Mouse (Mus musculus): Measurements from ENCODE around the gene Grk5. TPM values are rescaled to one million over a fixed set of nuclear protein-coding genes. Genes with fewer than 3 reads are reported as not detected.

Grk5 gene
- polyA plus RNA-seq, 1 experiment from 2014 or later = 3.3 TPM

DNA sequence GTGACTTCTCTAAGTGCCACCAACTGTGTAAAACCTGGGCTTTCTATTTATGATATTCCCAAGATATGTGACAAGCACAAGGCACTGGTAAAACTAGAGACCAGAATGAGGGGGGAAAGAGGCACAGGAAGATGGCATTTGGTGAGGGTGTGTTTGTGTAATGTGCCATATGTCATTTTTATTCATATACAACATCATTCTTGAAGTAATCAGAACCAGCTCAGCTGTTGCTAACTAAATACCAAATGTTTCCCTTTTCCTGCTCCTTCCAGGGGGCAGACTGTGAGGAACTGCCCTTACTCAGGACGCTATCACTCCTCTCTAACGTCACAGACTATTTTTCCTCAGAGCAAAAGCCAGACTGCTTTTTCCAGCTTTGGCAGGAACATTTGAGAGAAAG lies 132.0 kb downstream of the Grk5 start:
- no peak overlapping the region for H3K27ac ChIP-seq (ENCODE audit: low read depth, low read length)
- WGBS = 79% methylated on average over 2 of the region's 2 CpGs

DNA sequence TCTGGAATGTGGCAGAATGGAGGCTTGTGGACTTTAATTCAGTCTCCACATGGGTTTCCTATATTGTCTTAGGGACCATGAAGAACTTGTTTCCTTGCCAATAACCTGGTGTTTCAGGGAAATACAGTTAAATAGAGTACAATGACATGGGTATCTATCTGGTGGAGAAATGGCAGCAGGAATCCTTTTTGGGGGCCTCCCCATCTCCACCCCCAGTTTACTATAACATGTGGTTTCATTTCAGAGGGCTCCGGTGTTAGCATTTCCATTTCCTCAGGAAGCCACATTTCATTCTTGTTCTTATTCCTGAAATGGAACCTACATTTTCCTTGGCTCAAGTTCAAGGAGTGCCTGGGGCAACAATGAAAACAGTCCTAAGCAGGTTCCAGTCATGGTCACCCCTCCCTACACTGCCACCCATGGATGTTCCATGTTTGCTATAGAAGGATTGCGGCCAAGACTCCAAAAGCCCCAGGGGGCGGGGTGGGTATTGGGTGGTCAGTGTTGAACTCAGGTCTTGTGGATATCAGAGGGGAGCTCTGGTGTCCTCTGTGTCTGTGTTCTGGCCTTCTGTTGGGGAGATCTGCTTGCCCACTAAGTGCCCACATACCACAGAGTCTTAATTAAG lies 132.5 kb downstream of the Grk5 start:
- no peak for ATAC-seq (ENCODE audit: low read depth)
- Histone ChIP-seq H3K27me3 (ENCODE audit: control insufficient read depth, insufficient read depth, low read length) (no peaks in the 10 kb centered on the region), H3K9ac (replicated peaks; ENCODE audit: low read depth, low read length) (no peak overlapping the region), H3K4me3 (ENCODE audit: low read depth, low read length) (no peak overlapping the region), H3K9me3 (ENCODE audit: control insufficient read depth, low read length) (no peaks in the 10 kb centered on the region), H3K36me3 (ENCODE audit: control insufficient read depth, insufficient read depth, low read length) (no peaks in the 10 kb centered on the region), H3K27ac (ENCODE audit: low read depth, low read length) (no peak overlapping the region), H3K4me1 (ENCODE audit: control insufficient read depth, insufficient read depth, low read length) (no peaks in the 10 kb centered on the region), H3K4me2 (ENCODE audit: low read depth, low read length) (no peak overlapping the region)
- 84% methylated on average over 3 of the region's 3 CpGs for WGBS

More for the DNA sequence above, 132.0 kb downstream of the Grk5 start:
- H3K4me3 ChIP-seq (ENCODE audit: low read depth, low read length) = no peak overlapping the region
- no peaks in the 10 kb centered on the region for H3K9me3 ChIP-seq (ENCODE audit: control insufficient read depth, low read length)
- H3K9ac ChIP-seq (replicated peaks; ENCODE audit: low read depth, low read length) = no peak overlapping the region
- no peaks in the 10 kb centered on the region for H3K27me3 ChIP-seq (ENCODE audit: control insufficient read depth, insufficient read depth, low read length)
- H3K36me3 ChIP-seq (ENCODE audit: control insufficient read depth, insufficient read depth, low read length) = no peaks in the 10 kb centered on the region
- no peak for ATAC-seq (ENCODE audit: low read depth)
- no peaks in the 10 kb centered on the region for H3K4me1 ChIP-seq (ENCODE audit: control insufficient read depth, insufficient read depth, low read length)
- no peak overlapping the region for H3K4me2 ChIP-seq (ENCODE audit: low read depth, low read length)

DNA sequence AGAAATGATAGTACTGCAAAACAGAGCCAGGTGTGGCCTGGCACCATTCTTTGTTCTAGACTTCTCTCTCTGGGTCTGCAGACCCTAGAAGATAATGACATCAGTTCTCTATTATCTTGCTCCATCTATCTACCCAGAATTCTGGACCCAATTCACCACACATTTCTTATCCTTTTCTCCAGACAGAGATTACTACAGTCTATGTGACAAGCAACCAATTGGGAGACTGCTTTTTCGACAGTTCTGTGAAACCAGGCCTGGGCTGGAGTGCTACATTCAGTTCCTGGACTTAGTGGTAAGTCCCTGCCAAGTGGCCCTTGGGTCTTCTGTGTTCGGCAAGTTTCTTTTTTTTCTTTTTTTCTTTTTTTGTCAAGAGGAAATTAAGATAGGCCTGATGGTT lies 142.0 kb downstream of the Grk5 start:
- no peak for ATAC-seq (ENCODE audit: low read depth)
- H3K36me3 ChIP-seq (ENCODE audit: control insufficient read depth, insufficient read depth, low read length) = no peaks in the 10 kb centered on the region
- H3K4me3 ChIP-seq (ENCODE audit: low read depth, low read length) = no peak overlapping the region
- H3K27me3 ChIP-seq (ENCODE audit: control insufficient read depth, insufficient read depth, low read length) = no peaks in the 10 kb centered on the region
- no peaks in the 10 kb centered on the region for H3K4me1 ChIP-seq (ENCODE audit: control insufficient read depth, insufficient read depth, low read length)
- H3K9ac ChIP-seq (replicated peaks; ENCODE audit: low read depth, low read length) = no peak overlapping the region
- WGBS = 88% methylated on average over 2 of the region's 2 CpGs
- H3K27ac ChIP-seq (ENCODE audit: low read depth, low read length) = no peak overlapping the region
- no peak overlapping the region for H3K4me2 ChIP-seq (ENCODE audit: low read depth, low read length)
- no peaks in the 10 kb centered on the region for H3K9me3 ChIP-seq (ENCODE audit: control insufficient read depth, low read length)

DNA sequence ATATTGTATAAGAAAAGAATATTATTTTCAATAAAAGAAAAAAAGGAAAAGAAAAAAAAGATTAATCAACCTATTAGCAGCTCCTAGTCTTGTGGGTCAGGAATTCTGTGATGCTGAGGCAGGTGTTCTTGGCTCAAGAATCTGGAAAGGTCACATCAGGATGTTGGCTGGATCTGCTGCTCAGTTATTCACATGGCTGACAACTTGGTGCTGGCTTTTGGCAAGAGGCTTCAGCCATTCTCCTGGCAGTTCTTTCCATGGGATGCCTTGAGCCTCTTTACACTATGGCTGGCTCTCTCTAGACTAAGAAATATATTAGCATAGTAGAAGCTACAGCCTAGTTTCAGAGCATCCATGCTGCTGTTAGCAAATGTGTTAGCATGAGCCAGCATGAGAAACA lies 149.6 kb downstream of the Grk5 start:
- ATAC-seq (ENCODE audit: low read depth) = no peak
- no peak overlapping the region for H3K4me2 ChIP-seq (ENCODE audit: low read depth, low read length)

DNA sequence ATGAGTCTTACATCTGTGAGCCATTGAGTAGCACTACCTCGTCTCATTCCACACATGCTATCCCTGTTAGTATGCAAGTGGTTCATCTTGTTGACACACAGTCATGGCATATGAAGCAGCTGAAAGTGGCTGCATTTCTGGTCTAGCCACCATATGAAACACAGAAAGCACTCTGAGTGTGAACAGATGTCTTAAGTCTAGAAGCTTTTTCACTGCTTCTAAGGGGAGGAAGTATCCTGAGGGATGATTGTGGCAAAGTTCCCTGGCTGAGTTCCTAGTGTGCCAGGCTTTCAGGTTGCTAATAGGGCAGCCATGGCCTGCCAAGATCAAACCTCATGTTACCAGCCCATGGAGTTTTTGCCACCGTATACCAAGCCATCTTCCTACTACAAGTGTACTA lies 159.1 kb downstream of the Grk5 start:
- Histone ChIP-seq H3K9ac (replicated peaks; ENCODE audit: low read depth, low read length) (no peak overlapping the region), H3K27me3 (ENCODE audit: control insufficient read depth, insufficient read depth, low read length) (no peaks in the 10 kb centered on the region), H3K4me2 (ENCODE audit: low read depth, low read length) (no peak overlapping the region), H3K27ac (ENCODE audit: low read depth, low read length) (no peak overlapping the region), H3K4me3 (ENCODE audit: low read depth, low read length) (no peak overlapping the region), H3K4me1 (ENCODE audit: control insufficient read depth, insufficient read depth, low read length) (no peaks in the 10 kb centered on the region), H3K9me3 (ENCODE audit: control insufficient read depth, low read length) (no peaks in the 10 kb centered on the region), H3K36me3 (ENCODE audit: control insufficient read depth, insufficient read depth, low read length) (no peaks in the 10 kb centered on the region)
- ATAC-seq (ENCODE audit: low read depth) = no peak
- WGBS = 86% methylated on average over 2 of the region's 2 CpGs

More for the DNA sequence above, 149.6 kb downstream of the Grk5 start:
- no peaks in the 10 kb centered on the region for H3K27me3 ChIP-seq (ENCODE audit: control insufficient read depth, insufficient read depth, low read length)
- no peak overlapping the region for H3K4me3 ChIP-seq (ENCODE audit: low read depth, low read length)
- no peaks in the 10 kb centered on the region for H3K36me3 ChIP-seq (ENCODE audit: control insufficient read depth, insufficient read depth, low read length)
- no peak overlapping the region for H3K9ac ChIP-seq (replicated peaks; ENCODE audit: low read depth, low read length)
- H3K27ac ChIP-seq (ENCODE audit: low read depth, low read length) = no peak overlapping the region
- no peaks in the 10 kb centered on the region for H3K9me3 ChIP-seq (ENCODE audit: control insufficient read depth, low read length)
- H3K4me1 ChIP-seq (ENCODE audit: control insufficient read depth, insufficient read depth, low read length) = no peaks in the 10 kb centered on the region

DNA sequence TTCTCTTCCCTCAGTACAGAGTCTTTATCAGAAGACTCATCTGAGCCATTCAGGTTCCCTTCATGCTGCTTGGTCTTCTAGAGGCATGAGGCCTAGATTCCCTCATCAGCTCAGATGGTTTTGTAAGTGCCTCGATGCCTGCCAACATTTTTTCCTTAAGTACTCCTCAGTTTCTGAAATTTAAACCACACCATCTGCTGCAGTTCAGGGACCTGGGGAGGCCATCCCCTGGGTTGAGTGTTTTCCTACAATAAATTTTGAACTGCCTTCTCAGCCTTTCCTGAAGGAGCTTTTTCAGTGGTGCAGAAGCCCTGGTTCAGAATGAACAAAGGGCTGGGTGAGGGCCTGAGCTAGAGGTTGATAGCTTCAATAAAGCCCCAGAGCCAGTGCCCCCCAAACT lies 159.9 kb downstream of the Grk5 start:
- no peak overlapping the region for H3K9ac ChIP-seq (replicated peaks; ENCODE audit: low read depth, low read length)
- no peaks in the 10 kb centered on the region for H3K4me1 ChIP-seq (ENCODE audit: control insufficient read depth, insufficient read depth, low read length)
- no peak overlapping the region for H3K4me3 ChIP-seq (ENCODE audit: low read depth, low read length)
- no peak for ATAC-seq (ENCODE audit: low read depth)
- H3K27me3 ChIP-seq (ENCODE audit: control insufficient read depth, insufficient read depth, low read length) = no peaks in the 10 kb centered on the region
- no peak overlapping the region for H3K4me2 ChIP-seq (ENCODE audit: low read depth, low read length)
- H3K9me3 ChIP-seq (ENCODE audit: control insufficient read depth, low read length) = no peaks in the 10 kb centered on the region
- H3K27ac ChIP-seq (ENCODE audit: low read depth, low read length) = no peak overlapping the region
- no peaks in the 10 kb centered on the region for H3K36me3 ChIP-seq (ENCODE audit: control insufficient read depth, insufficient read depth, low read length)
- 89% methylated on average over 1 of the region's 1 CpGs for WGBS

DNA sequence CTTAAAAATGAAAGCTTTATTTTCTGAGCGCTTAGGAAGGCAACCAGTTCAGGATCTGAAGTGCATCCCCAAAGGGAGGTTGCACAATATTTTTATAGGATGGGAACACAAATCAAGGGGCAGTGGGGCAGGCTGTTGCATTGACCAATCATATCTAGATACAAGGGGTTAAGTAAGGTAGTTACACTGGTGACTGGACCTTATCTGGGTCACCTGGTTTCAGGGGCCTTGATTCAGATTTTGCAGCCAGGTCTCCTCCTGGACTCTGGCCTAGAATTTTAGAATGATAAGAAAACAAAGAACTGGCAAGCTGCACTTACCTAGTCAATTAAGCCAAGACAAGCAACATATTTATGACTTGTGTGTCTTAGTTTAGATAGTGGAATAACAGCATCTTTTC lies 161.6 kb downstream of the Grk5 start:
- H3K9ac ChIP-seq (replicated peaks; ENCODE audit: low read depth, low read length) = no peak overlapping the region
- 93% methylated on average over 1 of the region's 1 CpGs for WGBS

DNA sequence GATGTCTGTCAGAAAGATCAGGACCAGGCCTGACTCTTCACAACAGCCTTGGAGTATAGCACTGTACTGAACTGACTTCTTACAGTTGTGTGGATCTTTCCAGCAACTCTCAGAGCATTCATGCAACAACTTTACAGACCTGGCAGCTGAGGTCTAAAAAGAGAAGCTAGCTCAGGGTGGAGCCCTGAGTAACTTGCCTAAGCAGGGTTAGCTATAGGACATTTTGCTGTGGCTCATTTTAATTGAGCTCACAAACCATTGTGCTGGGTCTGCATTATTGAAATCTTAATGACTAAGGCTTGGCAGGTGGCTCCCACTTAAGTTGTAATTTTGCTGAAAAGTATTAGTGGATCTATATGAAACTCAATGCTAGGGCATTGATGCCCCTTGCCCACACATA lies 162.5 kb downstream of the Grk5 start:
- ATAC-seq (ENCODE audit: low read depth) = no peak
- no peaks in the 10 kb centered on the region for H3K9me3 ChIP-seq (ENCODE audit: control insufficient read depth, low read length)
- H3K27ac ChIP-seq (ENCODE audit: low read depth, low read length) = no peak overlapping the region
- H3K36me3 ChIP-seq (ENCODE audit: control insufficient read depth, insufficient read depth, low read length) = no peaks in the 10 kb centered on the region
- H3K4me3 ChIP-seq (ENCODE audit: low read depth, low read length) = no peak overlapping the region
- H3K4me1 ChIP-seq (ENCODE audit: control insufficient read depth, insufficient read depth, low read length) = no peaks in the 10 kb centered on the region
- no peak overlapping the region for H3K9ac ChIP-seq (replicated peaks; ENCODE audit: low read depth, low read length)
- no peaks in the 10 kb centered on the region for H3K27me3 ChIP-seq (ENCODE audit: control insufficient read depth, insufficient read depth, low read length)
- no peak overlapping the region for H3K4me2 ChIP-seq (ENCODE audit: low read depth, low read length)

More for the DNA sequence above, 161.6 kb downstream of the Grk5 start:
- ATAC-seq (ENCODE audit: low read depth) = no peak
- Histone ChIP-seq H3K4me1 (ENCODE audit: control insufficient read depth, insufficient read depth, low read length) (no peaks in the 10 kb centered on the region), H3K4me3 (ENCODE audit: low read depth, low read length) (no peak overlapping the region), H3K27ac (ENCODE audit: low read depth, low read length) (no peak overlapping the region), H3K9me3 (ENCODE audit: control insufficient read depth, low read length) (no peaks in the 10 kb centered on the region), H3K4me2 (ENCODE audit: low read depth, low read length) (no peak overlapping the region), H3K36me3 (ENCODE audit: control insufficient read depth, insufficient read depth, low read length) (no peaks in the 10 kb centered on the region), H3K27me3 (ENCODE audit: control insufficient read depth, insufficient read depth, low read length) (no peaks in the 10 kb centered on the region)

DNA sequence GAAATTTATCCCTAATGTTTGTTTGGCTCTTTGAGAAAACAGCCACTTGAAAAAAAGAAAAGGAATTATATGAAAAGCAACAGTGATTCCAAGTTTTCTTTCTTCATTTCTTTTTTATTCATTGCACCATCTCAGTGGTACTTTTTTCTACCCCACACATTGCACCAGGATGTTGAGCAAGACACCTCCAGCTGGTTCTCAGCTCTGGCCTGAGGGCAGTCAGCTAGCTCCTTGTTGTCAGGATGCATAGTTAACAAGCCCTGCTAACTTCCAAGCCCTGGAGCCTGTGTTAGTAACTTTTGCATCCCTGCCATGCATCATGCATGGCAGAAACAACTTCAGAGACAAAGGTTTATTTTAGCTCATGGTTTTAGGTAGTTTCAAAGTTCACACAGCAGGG lies 163.2 kb downstream of the Grk5 start:
- ATAC-seq (ENCODE audit: low read depth) = no peak
- no peak overlapping the region for H3K9ac ChIP-seq (replicated peaks; ENCODE audit: low read depth, low read length)
- H3K4me1 ChIP-seq (ENCODE audit: control insufficient read depth, insufficient read depth, low read length) = no peaks in the 10 kb centered on the region
- H3K27ac ChIP-seq (ENCODE audit: low read depth, low read length) = no peak overlapping the region
- H3K4me3 ChIP-seq (ENCODE audit: low read depth, low read length) = no peak overlapping the region
- H3K4me2 ChIP-seq (ENCODE audit: low read depth, low read length) = no peak overlapping the region
- no peaks in the 10 kb centered on the region for H3K9me3 ChIP-seq (ENCODE audit: control insufficient read depth, low read length)
- no peaks in the 10 kb centered on the region for H3K27me3 ChIP-seq (ENCODE audit: control insufficient read depth, insufficient read depth, low read length)
- no peaks in the 10 kb centered on the region for H3K36me3 ChIP-seq (ENCODE audit: control insufficient read depth, insufficient read depth, low read length)

All from neural tube, embryonic 14.5 days (tissue).